Mouse (Mus musculus) embryonic fibroblast, embryonic 13.5 days (primary cell): ENCODE data around the gene Best2. TPM values are rescaled to one million over a fixed set of nuclear protein-coding genes. Genes with fewer than 3 reads are reported as not detected.

Experiments used
- H3K27ac ChIP-seq: 2 replicates; pipeline ENCODE4 v1.5.1; 2012; ENCODE audit warnings: low read length, control low read depth, inconsistent platforms; ENCODE audit not compliant: insufficient read depth
- H3K4me1 ChIP-seq: 2 replicates; pipeline ENCODE4 v1.6.1; 2011; ENCODE audit warnings: low read length; ENCODE audit not compliant: control insufficient read depth, insufficient read depth
- H3K4me3 ChIP-seq: 2 replicates; pipeline ENCODE4 v1.5.1; 2011; ENCODE audit warnings: mild to moderate bottlenecking, control low read depth, low read length; ENCODE audit not compliant: insufficient read depth
- CTCF ChIP-seq: IDR thresholded peaks from 2 replicates; pipeline ENCODE4 v1.5.1; 2011; ENCODE audit warnings: mild to moderate bottlenecking, control low read depth, low read length, moderate library complexity, borderline replicate concordance; ENCODE audit not compliant: insufficient read depth
- POLR2A ChIP-seq: IDR thresholded peaks from 2 replicates; pipeline ENCODE4 v1.6.1; 2011; ENCODE audit warnings: low read depth, mild to moderate bottlenecking, control low read depth, low read length, moderate library complexity
- polyA plus RNA-seq: library from polyadenylated mRNA; stranded (reverse); fragments of >200 nt; gene quantifications from 2 replicates; pipeline ENCODE4 v1.2.4, GENCODE M21; 2011; ENCODE audit warnings: low read depth; ENCODE audit not compliant: missing spikeins, insufficient read length

Gene Best2
- polyA plus RNA-seq, 1 experiment: not detected

- peak overlapping the region; percentile 88 for H3K4me3 ChIP-seq
- peak overlapping the region; percentile 90 for H3K27ac ChIP-seq
- TF ChIP-seq CTCF: no peak
- no peak for TF ChIP-seq POLR2A
- peaks cover 8% of the 10 kb centered on the region for H3K4me1 ChIP-seq
Observed at GRCm38 (mm10) chr8:84976763-84977434, 37.4 kb downstream of the Best2 start.

GRCm38 (mm10) chr8:84976031-84976762 lies 38.1 kb downstream of the Best2 start:
- H3K27ac ChIP-seq: peak overlapping the region; percentile 91
- H3K4me1 ChIP-seq: peaks cover 7% of the 10 kb centered on the region
- no peak for TF ChIP-seq CTCF
- TF ChIP-seq POLR2A: peak; percentile 90
- H3K4me3 ChIP-seq: peak overlapping the region; percentile 88

- Histone ChIP-seq H3K4me3 (peak overlapping the region; percentile 31), H3K4me1 (peaks cover 4% of the 10 kb centered on the region; the same call in 1 of the 2 replicates), H3K27ac (peak overlapping the region; percentile 91)
- TF ChIP-seq CTCF (peak; percentile 58; the same call in 1 of the 2 replicates), POLR2A (0 out of 2 replicates have a peak, but pooled peaks have one; percentile 36)
Observed at GRCm38 (mm10) chr8:84975434-84975833, 38.9 kb downstream of the Best2 start.

- Histone ChIP-seq H3K27ac (peak overlapping the region; percentile 91), H3K4me3 (no peak overlapping the region), H3K4me1 (peaks cover 4% of the 10 kb centered on the region; the same call in 1 of the 2 replicates)
- TF ChIP-seq CTCF (no peak), POLR2A (no peak)
Observed at GRCm38 (mm10) chr8:84974543-84975142, 39.7 kb downstream of the Best2 start.

- TF ChIP-seq CTCF: peak; percentile 81; the same call in 1 of the 2 replicates
- TF ChIP-seq POLR2A: no peak
- H3K27ac ChIP-seq: no peak overlapping the region; the same call in 1 of the 2 replicates
- no peak overlapping the region for H3K4me3 ChIP-seq
- peaks cover 4% of the 10 kb centered on the region; the same call in 1 of the 2 replicates for H3K4me1 ChIP-seq
Observed at GRCm38 (mm10) chr8:84973803-84974542, 40.4 kb downstream of the Best2 start.

- H3K4me1 ChIP-seq: peaks cover 8% of the 10 kb centered on the region; the same call in 1 of the 2 replicates
- no peak for TF ChIP-seq POLR2A
- H3K27ac ChIP-seq: no peak overlapping the region
- H3K4me3 ChIP-seq: no peak overlapping the region
Observed at GRCm38 (mm10) chr8:84973079-84973478, 41.3 kb downstream of the Best2 start.

GRCm38 (mm10) chr8:84970913-84971312 lies 43.4 kb downstream of the Best2 start:
- TF ChIP-seq CTCF (no peak), POLR2A (no peak)
- peaks cover 12% of the 10 kb centered on the region; the same call in 1 of the 2 replicates for H3K4me1 ChIP-seq
- H3K4me3 ChIP-seq: peak overlapping the region; percentile 65
- H3K27ac ChIP-seq: no peak overlapping the region

- peaks cover 12% of the 10 kb centered on the region; the same call in 1 of the 2 replicates for H3K4me1 ChIP-seq
Observed at GRCm38 (mm10) chr8:84970135-84970790, 44.1 kb downstream of the Best2 start.

More at GRCm38 (mm10) chr8:84970135-84970790, 44.1 kb downstream of the Best2 start:
- Histone ChIP-seq H3K27ac (peak overlapping the region; percentile 32), H3K4me3 (peak overlapping the region; percentile 65)
- TF ChIP-seq CTCF: no peak
- TF ChIP-seq POLR2A: no peak; the same call in 1 of the 2 replicates
